Mouse (Mus musculus) hindbrain, embryonic 15.5 days (tissue): ENCODE measurements around the gene Pibf1. TPM values are rescaled to one million over a fixed set of nuclear protein-coding genes. Genes with fewer than 3 reads are reported as not detected.

Experiments
- ATAC-seq: fragments of 200-750 bp; cut with Nextera tagmentation; 2 replicates; pipeline ENCODE4 v1.8.0; 2017; ENCODE audit warnings: low read depth, moderate number of reproducible peaks, moderate TSS enrichment; ENCODE audit not compliant: low FRiP score
- H3K27ac ChIP-seq: fragments of 300-500 bp; sonication (generic); replicated peaks from 2 replicates; pipeline ENCODE4 v1.5.1; 2015; ENCODE audit warnings: mild to moderate bottlenecking, inconsistent platforms
- H3K27me3 ChIP-seq: fragments of 300-500 bp; sonication (generic); 2 replicates; pipeline ENCODE4 v1.6.1; 2015; ENCODE audit warnings: control low read depth, inconsistent platforms
- H3K36me3 ChIP-seq: fragments of 300-500 bp; sonication (generic); 2 replicates; pipeline ENCODE4 v1.6.1; 2015; ENCODE audit warnings: control low read depth, inconsistent platforms
- H3K4me1 ChIP-seq: fragments of 300-500 bp; sonication (generic); replicated peaks from 2 replicates; pipeline ENCODE4 v1.6.1; 2015; ENCODE audit warnings: control low read depth, inconsistent platforms
- H3K4me2 ChIP-seq: fragments of 300-500 bp; sonication (generic); 2 replicates; pipeline ENCODE4 v1.6.1; 2015; ENCODE audit warnings: moderate library complexity, mild to moderate bottlenecking, inconsistent platforms
- H3K4me3 ChIP-seq: fragments of 300-500 bp; sonication (generic); 2 replicates; pipeline ENCODE4 v1.5.1; 2015; ENCODE audit warnings: mild to moderate bottlenecking, inconsistent platforms
- H3K9ac ChIP-seq: fragments of 300-500 bp; sonication (generic); 2 replicates; pipeline ENCODE4 v1.6.1; 2015; ENCODE audit warnings: inconsistent platforms
- H3K9me3 ChIP-seq: fragments of 300-500 bp; sonication (generic); 2 replicates; pipeline ENCODE4 v1.6.1; 2016; ENCODE audit warnings: control low read depth, inconsistent platforms
- WGBS: fragments of 180-500 bp; shearing (Covaris S2); methylation state at CpG from one replicate; pipeline ENCODE4 v1.1.7; 2015; 5-methylcytosine and 5-hydroxymethylcytosine counted together
- polyA plus RNA-seq: library from polyadenylated mRNA; unstranded; fragments of >200 nt; fragmentation: Nextera tagmentation; extraction: Ambion mirVana; gene quantifications from 2 replicates; pipeline ENCODE4 v1.2.1, GENCODE M21; 2015

The Pibf1 gene
- polyA plus RNA-seq, 1 experiment from 2014 or later: 17.1 TPM

DNA sequence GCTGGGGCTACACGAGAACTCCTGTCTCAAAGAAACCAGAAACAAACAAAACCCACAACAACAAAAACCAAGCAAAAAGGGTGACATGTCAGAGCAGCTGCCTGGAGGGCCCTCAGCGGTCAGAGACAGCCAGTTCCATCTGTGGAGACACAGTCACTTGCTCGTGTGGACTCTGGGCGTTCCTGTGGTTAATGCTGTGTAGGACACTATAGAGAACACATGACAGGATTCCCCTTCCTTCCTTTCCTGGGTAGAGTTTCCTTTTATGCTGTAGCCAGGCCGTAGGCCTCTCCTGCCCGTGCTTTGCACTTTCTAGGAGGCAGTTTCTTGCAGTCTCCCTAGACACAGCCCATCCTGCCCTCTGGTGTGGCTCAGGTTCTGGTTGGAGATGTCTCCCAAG is 9.5 kb downstream of the Pibf1 start:
- no peak overlapping the region for H3K27ac ChIP-seq
- H3K4me2 ChIP-seq: no peak overlapping the region
- H3K9me3 ChIP-seq: no peaks in the 10 kb centered on the region
- H3K4me3 ChIP-seq: no peak overlapping the region
- H3K9ac ChIP-seq: no peak overlapping the region
- no peak for ATAC-seq
- 90% methylated on average over 6 of the region's 6 CpGs for WGBS
- H3K27me3 ChIP-seq: no peaks in the 10 kb centered on the region
- peaks cover 39% of the 10 kb centered on the region for H3K36me3 ChIP-seq
- no peaks in the 10 kb centered on the region for H3K4me1 ChIP-seq

- Histone ChIP-seq H3K36me3 (peaks cover 28% of the 10 kb centered on the region), H3K9me3 (no peaks in the 10 kb centered on the region), H3K9ac (no peak overlapping the region), H3K4me2 (no peak overlapping the region), H3K27ac (no peak overlapping the region), H3K27me3 (no peaks in the 10 kb centered on the region), H3K4me1 (no peaks in the 10 kb centered on the region), H3K4me3 (no peak overlapping the region)
- ATAC-seq: no peak
- 85% methylated on average over 4 of the region's 4 CpGs for WGBS
These were observed 18.4 kb downstream of the Pibf1 start for GRCm38 (mm10) chr14:99117576-99117975.

DNA sequence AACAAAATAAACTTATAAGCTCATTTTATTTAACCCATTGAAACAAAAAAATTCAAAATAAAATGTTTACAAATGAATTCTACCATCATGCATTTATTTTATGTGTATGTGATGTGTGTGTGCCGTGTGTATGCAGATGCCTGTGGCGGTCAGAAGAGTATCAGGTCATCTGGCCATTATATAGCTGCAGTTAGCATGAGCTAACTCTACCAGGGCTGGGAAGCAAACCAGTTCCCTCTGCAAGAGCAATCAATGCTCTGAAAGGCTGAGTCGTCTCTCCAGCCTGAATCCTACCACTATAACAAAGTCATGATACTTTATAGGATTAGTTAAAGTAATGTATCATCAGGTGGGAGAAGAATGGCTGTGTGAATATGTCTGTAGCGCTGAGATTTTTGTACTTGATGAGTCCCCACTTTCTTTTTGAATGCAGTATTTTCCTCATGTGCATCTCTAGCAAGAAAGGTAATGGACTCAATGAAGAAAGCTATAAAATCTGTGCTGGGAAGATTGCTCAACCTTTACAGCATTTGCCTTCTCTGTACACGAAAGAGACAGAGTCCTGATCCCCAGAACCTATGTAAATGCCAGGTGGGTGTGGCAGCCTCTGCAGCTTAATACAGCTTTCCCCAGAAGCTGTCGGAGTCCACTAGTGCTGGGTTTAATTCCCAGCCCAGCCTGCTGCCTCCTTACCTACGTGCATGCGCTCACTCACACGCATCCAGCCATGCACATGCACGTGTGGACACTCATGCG is 22.5 kb downstream of the Pibf1 start:
- Histone ChIP-seq H3K4me1 (no peaks in the 10 kb centered on the region), H3K9me3 (no peaks in the 10 kb centered on the region), H3K4me3 (no peak overlapping the region), H3K27me3 (no peaks in the 10 kb centered on the region), H3K9ac (no peak overlapping the region), H3K27ac (no peak overlapping the region), H3K36me3 (peaks cover 5% of the 10 kb centered on the region; the same call in 1 of the 2 replicates), H3K4me2 (no peak overlapping the region)
- 90% methylated on average over 11 of the region's 11 CpGs for WGBS
- ATAC-seq: no peak

GRCm38 (mm10) chr14:99124076-99124475 is 24.9 kb downstream of the Pibf1 start:
- WGBS: 88% methylated on average over 4 of the region's 4 CpGs

GRCm38 (mm10) chr14:99126713-99127112 is 27.5 kb downstream of the Pibf1 start:
- no peak for ATAC-seq
- no peaks in the 10 kb centered on the region for H3K4me1 ChIP-seq

More at GRCm38 (mm10) chr14:99124076-99124475, 24.9 kb downstream of the Pibf1 start:
- no peak overlapping the region for H3K4me2 ChIP-seq
- ATAC-seq: no peak
- H3K9me3 ChIP-seq: no peaks in the 10 kb centered on the region
- H3K36me3 ChIP-seq: no peaks in the 10 kb centered on the region
- H3K9ac ChIP-seq: no peak overlapping the region
- no peaks in the 10 kb centered on the region for H3K27me3 ChIP-seq
- no peak overlapping the region for H3K4me3 ChIP-seq
- H3K4me1 ChIP-seq: no peaks in the 10 kb centered on the region
- no peak overlapping the region for H3K27ac ChIP-seq

DNA sequence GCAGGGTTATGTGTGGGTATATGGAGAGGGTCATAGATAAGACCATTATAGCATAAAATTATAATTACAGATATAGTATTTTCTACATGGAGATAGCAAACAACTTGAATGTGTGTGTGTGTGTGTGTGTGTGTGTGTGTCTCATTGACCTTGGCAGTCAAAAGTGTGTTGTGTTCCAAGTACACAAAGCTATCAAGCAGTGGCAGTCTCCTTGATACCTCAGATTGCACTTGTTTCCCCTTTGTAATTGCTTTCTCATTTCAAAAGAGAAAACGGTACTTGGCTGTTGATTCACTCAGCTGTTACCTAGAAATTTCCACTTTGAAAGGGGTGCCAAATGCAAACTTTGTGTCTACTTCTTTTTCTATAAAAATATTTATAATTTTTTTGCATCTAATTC is 28.3 kb downstream of the Pibf1 start:
- H3K36me3 ChIP-seq: 0 out of 2 replicates have a peak, but pooled peaks cover 5% of the 10 kb centered on the region
- no peak overlapping the region for H3K9ac ChIP-seq
- H3K4me2 ChIP-seq: no peak overlapping the region
- H3K4me3 ChIP-seq: no peak overlapping the region
- no peaks in the 10 kb centered on the region for H3K9me3 ChIP-seq
- H3K4me1 ChIP-seq: no peaks in the 10 kb centered on the region
- no peak overlapping the region for H3K27ac ChIP-seq
- H3K27me3 ChIP-seq: no peaks in the 10 kb centered on the region
- 76% methylated on average over 1 of the region's 1 CpGs for WGBS
- no peak for ATAC-seq

More at GRCm38 (mm10) chr14:99126713-99127112, 27.5 kb downstream of the Pibf1 start:
- Histone ChIP-seq H3K27me3 (no peaks in the 10 kb centered on the region), H3K9ac (no peak overlapping the region), H3K4me2 (no peak overlapping the region), H3K9me3 (no peaks in the 10 kb centered on the region), H3K4me3 (no peak overlapping the region), H3K27ac (no peak overlapping the region), H3K36me3 (0 out of 2 replicates have a peak, but pooled peaks cover 5% of the 10 kb centered on the region)
- 91% methylated on average over 4 of the region's 4 CpGs for WGBS

DNA sequence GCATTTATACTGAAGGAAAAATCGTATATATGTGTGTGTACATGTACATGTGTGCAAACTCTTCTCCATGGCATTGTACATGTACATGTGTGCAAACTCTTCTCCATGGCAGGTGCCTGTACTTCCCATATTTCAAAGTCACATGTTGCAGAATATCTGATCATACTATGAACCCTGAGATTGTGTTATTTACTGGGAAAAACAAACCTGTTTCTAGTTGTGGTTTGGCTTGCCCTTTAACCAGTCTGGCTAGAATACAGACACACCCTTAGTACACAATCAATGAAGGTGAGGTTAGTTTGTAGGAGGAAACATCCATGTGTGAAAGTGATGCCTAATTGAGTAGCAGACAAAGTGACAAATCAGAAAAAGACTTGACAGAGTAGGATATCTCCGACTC is 29.8 kb downstream of the Pibf1 start:
- Histone ChIP-seq H3K4me3 (no peak overlapping the region), H3K27me3 (no peaks in the 10 kb centered on the region), H3K4me1 (no peaks in the 10 kb centered on the region), H3K9me3 (no peaks in the 10 kb centered on the region), H3K4me2 (no peak overlapping the region), H3K9ac (no peak overlapping the region), H3K36me3 (peaks cover 8% of the 10 kb centered on the region; the same call in 1 of the 2 replicates), H3K27ac (no peak overlapping the region)
- 93% methylated on average over 2 of the region's 2 CpGs for WGBS
- no peak for ATAC-seq

DNA sequence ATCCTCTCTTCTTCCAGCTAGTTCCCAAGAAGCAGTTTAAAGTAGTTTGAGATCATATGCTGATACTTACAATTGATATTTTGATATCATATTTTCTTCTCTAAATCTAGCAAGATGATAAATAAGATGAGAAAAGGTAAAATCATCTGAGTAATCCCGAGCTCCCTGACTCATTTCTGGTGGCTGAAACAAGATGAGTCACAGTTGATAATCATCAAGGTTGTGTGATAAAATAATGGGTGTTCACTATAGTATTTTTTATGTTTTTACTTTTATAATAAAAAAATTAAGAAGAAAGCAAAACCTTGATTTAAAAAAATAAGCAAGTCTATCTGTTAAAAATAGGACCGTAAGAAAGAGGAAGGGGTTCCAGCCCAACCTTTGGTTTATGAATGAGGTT is 34.8 kb downstream of the Pibf1 start:
- no peak overlapping the region for H3K4me3 ChIP-seq
- no peaks in the 10 kb centered on the region for H3K4me1 ChIP-seq
- no peaks in the 10 kb centered on the region for H3K9me3 ChIP-seq
- H3K27ac ChIP-seq: no peak overlapping the region
- ATAC-seq: no peak
- peaks cover 22% of the 10 kb centered on the region for H3K36me3 ChIP-seq
- no peak overlapping the region for H3K4me2 ChIP-seq
- H3K9ac ChIP-seq: no peak overlapping the region
- no peaks in the 10 kb centered on the region for H3K27me3 ChIP-seq
- WGBS: 93% methylated on average over 2 of the region's 2 CpGs

GRCm38 (mm10) chr14:99135761-99136160 is 36.5 kb downstream of the Pibf1 start:
- Histone ChIP-seq H3K36me3 (peaks cover 25% of the 10 kb centered on the region), H3K4me1 (no peaks in the 10 kb centered on the region), H3K9ac (no peak overlapping the region), H3K27ac (no peak overlapping the region), H3K27me3 (no peaks in the 10 kb centered on the region), H3K4me3 (no peak overlapping the region), H3K9me3 (no peaks in the 10 kb centered on the region), H3K4me2 (no peak overlapping the region)
- 79% methylated on average over 9 of the region's 9 CpGs for WGBS
- no peak for ATAC-seq

- H3K27ac ChIP-seq: no peak overlapping the region
- no peaks in the 10 kb centered on the region for H3K27me3 ChIP-seq
- no peak overlapping the region for H3K4me2 ChIP-seq
- H3K4me1 ChIP-seq: no peaks in the 10 kb centered on the region
- WGBS: 93% methylated on average over 16 of the region's 16 CpGs
- no peak for ATAC-seq
- no peak overlapping the region for H3K9ac ChIP-seq
- H3K4me3 ChIP-seq: no peak overlapping the region
- H3K36me3 ChIP-seq: peaks cover 21% of the 10 kb centered on the region
- no peaks in the 10 kb centered on the region for H3K9me3 ChIP-seq
These were observed 37.1 kb downstream of the Pibf1 start for GRCm38 (mm10) chr14:99136297-99136696.

- no peak overlapping the region for H3K27ac ChIP-seq
- WGBS: 92% methylated on average over 2 of the region's 2 CpGs
- H3K4me2 ChIP-seq: no peak overlapping the region
- no peaks in the 10 kb centered on the region for H3K9me3 ChIP-seq
- H3K36me3 ChIP-seq: peaks cover 13% of the 10 kb centered on the region
- no peaks in the 10 kb centered on the region for H3K27me3 ChIP-seq
- no peaks in the 10 kb centered on the region for H3K4me1 ChIP-seq
- no peak overlapping the region for H3K9ac ChIP-seq
- no peak overlapping the region for H3K4me3 ChIP-seq
- ATAC-seq: no peak
These were observed 40.8 kb downstream of the Pibf1 start for GRCm38 (mm10) chr14:99140036-99140435.

DNA sequence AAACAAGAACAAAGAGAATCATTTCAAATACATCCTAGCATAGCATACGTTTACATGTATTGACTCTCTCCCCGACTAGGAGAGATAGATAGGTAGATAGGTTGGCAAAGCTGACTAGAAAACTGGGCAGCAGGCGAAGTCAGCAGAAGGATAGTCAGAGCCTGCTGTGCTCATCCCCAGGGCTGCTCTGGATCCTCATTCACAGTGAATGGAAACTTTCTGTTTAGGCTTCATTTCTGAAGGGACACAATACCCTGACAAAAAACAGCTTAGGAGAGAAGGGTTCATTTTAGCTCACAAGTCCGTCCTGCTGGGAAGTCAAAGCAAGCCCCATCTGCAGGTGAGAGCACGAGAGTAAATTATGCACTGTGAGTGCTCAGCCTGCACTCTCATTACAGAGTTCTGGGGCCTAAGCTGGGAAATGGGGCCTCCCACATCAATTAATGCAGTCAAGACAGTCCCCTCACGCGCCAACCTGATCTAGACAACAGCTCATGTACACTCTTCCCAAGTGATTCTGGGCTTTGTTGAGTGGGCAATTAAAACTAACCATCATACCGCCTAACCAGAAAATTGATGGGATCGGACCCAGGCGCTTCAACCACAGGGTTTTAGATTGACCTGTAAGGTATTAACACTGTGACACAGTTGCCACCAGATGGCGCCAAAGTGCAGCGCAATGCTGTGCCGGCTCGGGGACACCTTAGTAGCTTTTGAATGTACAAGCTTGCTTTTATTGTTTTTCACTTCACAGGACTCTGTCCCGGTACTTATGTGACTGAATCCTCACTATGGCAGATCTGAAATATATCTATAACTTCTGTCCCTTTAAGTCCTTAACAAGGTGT is 42.8 kb downstream of the Pibf1 start:
- H3K9me3 ChIP-seq: no peaks in the 10 kb centered on the region
- H3K4me1 ChIP-seq: no peaks in the 10 kb centered on the region
- 20% methylated on average over 15 of the region's 15 CpGs for WGBS
- no peaks in the 10 kb centered on the region for H3K27me3 ChIP-seq
- peak; percentile 89 for ATAC-seq
- H3K4me3 ChIP-seq: no peak overlapping the region
- H3K36me3 ChIP-seq: peaks cover 4% of the 10 kb centered on the region
- no peak overlapping the region for H3K27ac ChIP-seq
- no peak overlapping the region for H3K9ac ChIP-seq
- H3K4me2 ChIP-seq: no peak overlapping the region
